Mouse (Mus musculus) embryonic fibroblast, embryonic 13.5 days (primary cell): ENCODE results near the gene Mreg.

Experiments used
- CTCF ChIP-seq: IDR thresholded peaks from 2 replicates; pipeline ENCODE4 v1.5.1; 2011; ENCODE audit warnings: mild to moderate bottlenecking, control low read depth, low read length, moderate library complexity, borderline replicate concordance; ENCODE audit not compliant: insufficient read depth
- POLR2A ChIP-seq: IDR thresholded peaks from 2 replicates; pipeline ENCODE4 v1.6.1; 2011; ENCODE audit warnings: low read depth, mild to moderate bottlenecking, control low read depth, low read length, moderate library complexity

DNA sequence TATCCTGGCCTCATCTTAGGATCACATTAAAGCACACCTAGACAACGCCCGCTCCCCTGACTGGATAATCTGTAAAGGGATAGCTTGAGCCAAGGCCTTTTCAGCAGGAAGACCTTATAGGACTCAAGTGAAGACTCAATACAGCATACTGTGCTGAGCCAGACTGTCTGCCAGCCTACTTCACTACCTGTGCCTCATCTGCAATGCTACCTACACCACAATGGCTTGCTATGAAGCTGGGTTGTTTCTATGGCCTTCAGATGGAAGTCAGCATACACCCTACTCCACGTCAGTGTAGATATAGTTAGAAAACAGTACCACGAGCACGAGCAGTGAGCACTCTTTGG lies 45.7 kb downstream of the Mreg start:
- TF ChIP-seq CTCF (no peak), POLR2A (no peak)
